Mouse (Mus musculus): ENCODE measurements around the gene Nbea. TPM values are rescaled to one million over a fixed set of nuclear protein-coding genes. Genes with fewer than 3 reads are reported as not detected.

Nbea gene
- total RNA-seq, 1 experiment from 2014 or later, result 0.29 TPM

GRCm38 (mm10) chr3:55714260-55714659, 469.2 kb downstream of the Nbea start:
- no peak for ATAC-seq (replicated peaks; ENCODE audit: insufficient number of reproducible peaks, low FRiP score, low TSS enrichment, poor library complexity, severe bottlenecking)

GRCm38 (mm10) chr3:55713856-55714255, 469.6 kb downstream of the Nbea start:
- no peak for ATAC-seq (replicated peaks; ENCODE audit: insufficient number of reproducible peaks, low FRiP score, low TSS enrichment, poor library complexity, severe bottlenecking)

GRCm38 (mm10) chr3:55710300-55710699, 473.2 kb downstream of the Nbea start:
- ATAC-seq (replicated peaks; ENCODE audit: insufficient number of reproducible peaks, low FRiP score, low TSS enrichment, poor library complexity, severe bottlenecking), result no peak

GRCm38 (mm10) chr3:55701632-55702031, 481.9 kb downstream of the Nbea start:
- ATAC-seq (replicated peaks; ENCODE audit: insufficient number of reproducible peaks, low FRiP score, low TSS enrichment, poor library complexity, severe bottlenecking), result no peak

- ATAC-seq (replicated peaks; ENCODE audit: insufficient number of reproducible peaks, low FRiP score, low TSS enrichment, poor library complexity, severe bottlenecking), result no peak
Observed at GRCm38 (mm10) chr3:55697174-55697573, 486.3 kb downstream of the Nbea start.

- ATAC-seq (replicated peaks; ENCODE audit: insufficient number of reproducible peaks, low FRiP score, low TSS enrichment, poor library complexity, severe bottlenecking), result no peak
Observed at GRCm38 (mm10) chr3:55693073-55693472, 490.4 kb downstream of the Nbea start.

- ATAC-seq (replicated peaks; ENCODE audit: insufficient number of reproducible peaks, low FRiP score, low TSS enrichment, poor library complexity, severe bottlenecking), result no peak
Observed at GRCm38 (mm10) chr3:55688098-55688497, 495.4 kb downstream of the Nbea start.

- ATAC-seq (replicated peaks; ENCODE audit: insufficient number of reproducible peaks, low FRiP score, low TSS enrichment, poor library complexity, severe bottlenecking), result no peak
Observed at GRCm38 (mm10) chr3:55686993-55687392, 496.5 kb downstream of the Nbea start.

- ATAC-seq (replicated peaks; ENCODE audit: insufficient number of reproducible peaks, low FRiP score, low TSS enrichment, poor library complexity, severe bottlenecking), result no peak
Observed at GRCm38 (mm10) chr3:55685627-55686026, 497.9 kb downstream of the Nbea start.

- no peak for ATAC-seq (replicated peaks; ENCODE audit: insufficient number of reproducible peaks, low FRiP score, low TSS enrichment, poor library complexity, severe bottlenecking)
Observed at GRCm38 (mm10) chr3:55684892-55685291, 498.6 kb downstream of the Nbea start.

- ATAC-seq (replicated peaks; ENCODE audit: insufficient number of reproducible peaks, low FRiP score, low TSS enrichment, poor library complexity, severe bottlenecking), result no peak
Observed at GRCm38 (mm10) chr3:55677691-55678090, 505.8 kb downstream of the Nbea start.

- no peak for ATAC-seq (replicated peaks; ENCODE audit: insufficient number of reproducible peaks, low FRiP score, low TSS enrichment, poor library complexity, severe bottlenecking)
Observed at GRCm38 (mm10) chr3:55674185-55674584, 509.3 kb downstream of the Nbea start.

- no peak for ATAC-seq (replicated peaks; ENCODE audit: insufficient number of reproducible peaks, low FRiP score, low TSS enrichment, poor library complexity, severe bottlenecking)
Observed at GRCm38 (mm10) chr3:55667048-55667447, 516.5 kb downstream of the Nbea start.

GRCm38 (mm10) chr3:55665928-55666327, 517.6 kb downstream of the Nbea start:
- no peak for ATAC-seq (replicated peaks; ENCODE audit: insufficient number of reproducible peaks, low FRiP score, low TSS enrichment, poor library complexity, severe bottlenecking)

GRCm38 (mm10) chr3:55664713-55665112, 518.8 kb downstream of the Nbea start:
- no peak for ATAC-seq (replicated peaks; ENCODE audit: insufficient number of reproducible peaks, low FRiP score, low TSS enrichment, poor library complexity, severe bottlenecking)

GRCm38 (mm10) chr3:55661678-55662445, 521.6 kb downstream of the Nbea start:
- ATAC-seq (replicated peaks; ENCODE audit: insufficient number of reproducible peaks, low FRiP score, low TSS enrichment, poor library complexity, severe bottlenecking), result no peak

- ATAC-seq (replicated peaks; ENCODE audit: insufficient number of reproducible peaks, low FRiP score, low TSS enrichment, poor library complexity, severe bottlenecking), result 0 out of 2 replicates have a peak, but pooled peaks have one; percentile 9
Observed at GRCm38 (mm10) chr3:55660261-55660838, 523.2 kb downstream of the Nbea start.

GRCm38 (mm10) chr3:55659558-55660215, 523.8 kb downstream of the Nbea start:
- no peak for ATAC-seq (replicated peaks; ENCODE audit: insufficient number of reproducible peaks, low FRiP score, low TSS enrichment, poor library complexity, severe bottlenecking)

GRCm38 (mm10) chr3:55652321-55652720, 531.2 kb downstream of the Nbea start:
- ATAC-seq (replicated peaks; ENCODE audit: insufficient number of reproducible peaks, low FRiP score, low TSS enrichment, poor library complexity, severe bottlenecking), result peak; percentile 85

GRCm38 (mm10) chr3:55651877-55652276, 531.6 kb downstream of the Nbea start:
- no peak for ATAC-seq (replicated peaks; ENCODE audit: insufficient number of reproducible peaks, low FRiP score, low TSS enrichment, poor library complexity, severe bottlenecking)
